Mouse (Mus musculus): Measurements from ENCODE around the gene Zfpl1. TPM values are rescaled to one million over a fixed set of nuclear protein-coding genes. Genes with fewer than 3 reads are reported as not detected.

Zfpl1 gene
- polyA plus RNA-seq, 1 experiment from 2014 or later, result 71.7 TPM

DNA sequence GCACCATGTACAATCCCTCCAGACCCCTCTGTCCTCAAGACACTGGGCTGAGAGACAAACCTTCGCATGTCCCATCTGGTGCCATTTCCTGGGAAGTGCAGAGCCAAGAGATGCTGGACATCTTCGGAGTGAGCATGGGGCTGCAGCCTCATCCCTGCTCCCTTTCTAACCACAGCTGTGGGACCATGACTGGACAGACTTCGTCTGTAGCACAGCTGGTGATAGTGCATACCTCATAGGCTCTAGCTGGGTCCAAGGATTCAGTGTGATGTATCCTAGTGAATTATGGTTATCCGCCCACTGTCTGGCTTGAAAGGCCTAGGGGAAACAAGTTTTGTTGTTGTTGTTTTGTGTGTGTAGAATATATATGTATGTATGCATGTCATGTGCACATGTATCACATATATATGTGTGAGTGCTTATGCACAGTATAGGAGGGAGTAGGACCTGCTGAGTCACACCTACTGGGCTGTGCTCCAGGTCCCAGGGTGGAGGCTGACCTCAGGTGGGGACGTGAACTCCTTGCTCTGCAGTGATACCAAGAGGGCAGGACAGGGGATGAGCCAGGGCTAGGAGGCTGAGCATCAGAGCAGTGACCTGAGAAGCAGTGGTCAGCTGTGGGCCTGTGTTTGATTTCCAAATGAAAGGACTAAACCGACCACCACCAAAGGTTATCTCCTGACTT is 17.6 kb upstream of the Zfpl1 start:
- ATAC-seq (replicated peaks; ENCODE audit: low FRiP score, low read depth), result no peak
- no peaks in the 10 kb centered on the region for H3K9me3 ChIP-seq (replicated peaks; ENCODE audit: low read length)
- no peak overlapping the region for H3K4me2 ChIP-seq (ENCODE audit: low read length)
- H3K27me3 ChIP-seq (ENCODE audit: insufficient read depth, low read length), result no peaks in the 10 kb centered on the region
- H3K4me1 ChIP-seq (replicated peaks; ENCODE audit: insufficient read depth, low read length), result no peaks in the 10 kb centered on the region
- WGBS, result 75% methylated on average over 6 of the region's 6 CpGs
- no peak for TF ChIP-seq CTCF (IDR thresholded peaks at IDR 0.05; ENCODE audit: low read depth)
- no peaks in the 10 kb centered on the region for H3K36me3 ChIP-seq (ENCODE audit: insufficient read depth, low read length)
- no peak overlapping the region for H3K4me3 ChIP-seq (replicated peaks; ENCODE audit: low read depth, low read length)
- H3K27ac ChIP-seq, result no peak overlapping the region
- no peak for DNase-seq (ENCODE audit: low spot score)
- H3K9ac ChIP-seq (ENCODE audit: low read depth, low read length), result no peak overlapping the region

DNA sequence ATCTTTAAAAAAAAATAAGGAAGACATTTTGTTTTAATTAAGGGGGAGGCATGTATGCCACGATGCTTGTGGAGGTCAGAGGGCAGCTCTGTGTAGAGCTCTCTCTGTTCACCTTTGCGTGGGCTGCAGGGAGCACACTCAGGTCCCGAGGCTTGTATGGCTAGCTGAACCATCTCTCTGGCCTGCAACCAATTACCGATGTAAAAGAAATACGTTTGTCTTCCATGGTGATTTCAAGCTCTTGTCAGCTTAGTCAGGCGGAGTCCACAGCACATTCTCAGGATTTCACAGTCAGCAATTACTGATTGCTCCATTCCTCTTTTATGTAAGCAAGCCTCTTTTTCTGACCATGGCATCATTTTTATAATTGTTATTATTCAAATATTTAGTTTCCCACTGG is 16.4 kb upstream of the Zfpl1 start:
- no peak for ATAC-seq (replicated peaks; ENCODE audit: low FRiP score, low read depth)
- Histone ChIP-seq H3K9me3 (replicated peaks; ENCODE audit: low read length) (no peaks in the 10 kb centered on the region), H3K4me3 (replicated peaks; ENCODE audit: low read depth, low read length) (no peak overlapping the region), H3K4me1 (replicated peaks; ENCODE audit: insufficient read depth, low read length) (no peaks in the 10 kb centered on the region), H3K36me3 (ENCODE audit: insufficient read depth, low read length) (no peaks in the 10 kb centered on the region), H3K9ac (ENCODE audit: low read depth, low read length) (no peak overlapping the region), H3K27me3 (ENCODE audit: insufficient read depth, low read length) (no peaks in the 10 kb centered on the region), H3K27ac (no peak overlapping the region), H3K4me2 (ENCODE audit: low read length) (no peak overlapping the region)
- whole genome bisulfite sequencing, result 58% methylated on average over 6 of the region's 6 CpGs
- TF ChIP-seq CTCF (IDR thresholded peaks at IDR 0.05; ENCODE audit: low read depth), result no peak
- DNase-seq (ENCODE audit: low spot score), result no peak

DNA sequence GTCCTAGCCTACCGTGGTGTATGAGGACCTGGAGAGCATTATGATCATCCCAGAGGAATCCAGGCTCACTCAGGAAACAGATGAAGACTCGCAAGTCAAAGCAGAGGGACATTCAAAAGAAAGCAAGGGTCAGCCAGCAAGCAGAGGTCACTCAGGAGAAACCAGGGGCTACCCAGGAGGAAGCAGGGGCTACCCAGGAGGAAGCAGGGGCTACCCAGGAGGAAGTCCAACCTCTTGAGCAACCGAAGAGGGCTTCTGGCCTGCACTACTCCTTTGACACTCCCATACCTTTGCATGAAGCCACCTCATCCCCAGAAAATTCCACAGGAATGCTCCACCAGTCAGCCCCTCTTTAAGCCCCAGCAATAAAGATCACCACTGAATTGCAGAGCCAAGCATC is 13.1 kb upstream of the Zfpl1 start:
- WGBS, result 81% methylated on average over 3 of the region's 3 CpGs
- no peak overlapping the region for H3K9ac ChIP-seq (ENCODE audit: low read depth, low read length)
- H3K4me2 ChIP-seq (ENCODE audit: low read length), result no peak overlapping the region

DNA sequence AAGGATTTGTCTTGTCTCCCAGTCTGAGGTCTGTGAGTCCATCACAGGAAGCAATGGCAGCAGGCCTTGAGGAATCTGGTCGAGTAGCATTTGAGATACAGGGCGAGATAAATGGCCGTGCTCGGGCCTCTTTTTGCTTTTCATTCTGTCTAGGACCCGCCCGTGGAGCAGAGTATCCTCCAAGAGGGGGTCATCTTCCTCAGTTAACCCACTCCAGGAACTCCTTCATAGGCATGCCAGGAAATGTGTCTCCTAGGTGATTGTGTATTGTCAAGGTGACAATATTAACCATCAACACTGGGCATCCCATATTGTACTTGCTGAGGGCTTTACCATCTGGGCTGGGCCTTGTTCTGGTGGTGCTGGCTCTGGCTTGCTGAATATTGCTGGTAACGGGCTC is 9.4 kb upstream of the Zfpl1 start, which contains the start of gene AC131692.1:
AC131692.1 (plus strand) TSS at position 301 of the 400 bp plus-strand sequence.
- peaks cover 20% of the 10 kb centered on the region; the same call in 1 of the 2 replicates for H3K36me3 ChIP-seq (ENCODE audit: insufficient read depth, low read length)
- H3K27me3 ChIP-seq (ENCODE audit: insufficient read depth, low read length), result no peaks in the 10 kb centered on the region
- TF ChIP-seq CTCF (IDR thresholded peaks at IDR 0.05; ENCODE audit: low read depth), result no peak
- H3K4me3 ChIP-seq (replicated peaks; ENCODE audit: low read depth, low read length), result no peak within 1 kb of the TSS
- no peak for DNase-seq (ENCODE audit: low spot score)
- 85% methylated on average over 7 of the region's 7 CpGs for WGBS
- no peak within 1 kb of the TSS for H3K4me2 ChIP-seq (ENCODE audit: low read length)
- no peak within 1 kb of the TSS for H3K27ac ChIP-seq
- no peak within 1 kb of the TSS for H3K9ac ChIP-seq (ENCODE audit: low read depth, low read length)
- no peaks in the 10 kb centered on the region for H3K4me1 ChIP-seq (replicated peaks; ENCODE audit: insufficient read depth, low read length)
- ATAC-seq (replicated peaks; ENCODE audit: low FRiP score, low read depth), result no peak
- H3K9me3 ChIP-seq (replicated peaks; ENCODE audit: low read length), result no peaks in the 10 kb centered on the region

More for the DNA sequence above, 13.1 kb upstream of the Zfpl1 start:
- Histone ChIP-seq H3K27me3 (ENCODE audit: insufficient read depth, low read length) (no peaks in the 10 kb centered on the region), H3K27ac (no peak overlapping the region), H3K36me3 (ENCODE audit: insufficient read depth, low read length) (0 out of 2 replicates have a peak, but pooled peaks cover 3% of the 10 kb centered on the region), H3K9me3 (replicated peaks; ENCODE audit: low read length) (no peaks in the 10 kb centered on the region), H3K4me3 (replicated peaks; ENCODE audit: low read depth, low read length) (no peak overlapping the region), H3K4me1 (replicated peaks; ENCODE audit: insufficient read depth, low read length) (no peaks in the 10 kb centered on the region)
- no peak for TF ChIP-seq CTCF (IDR thresholded peaks at IDR 0.05; ENCODE audit: low read depth)
- no peak for ATAC-seq (replicated peaks; ENCODE audit: low FRiP score, low read depth)
- DNase-seq (ENCODE audit: low spot score), result no peak

DNA sequence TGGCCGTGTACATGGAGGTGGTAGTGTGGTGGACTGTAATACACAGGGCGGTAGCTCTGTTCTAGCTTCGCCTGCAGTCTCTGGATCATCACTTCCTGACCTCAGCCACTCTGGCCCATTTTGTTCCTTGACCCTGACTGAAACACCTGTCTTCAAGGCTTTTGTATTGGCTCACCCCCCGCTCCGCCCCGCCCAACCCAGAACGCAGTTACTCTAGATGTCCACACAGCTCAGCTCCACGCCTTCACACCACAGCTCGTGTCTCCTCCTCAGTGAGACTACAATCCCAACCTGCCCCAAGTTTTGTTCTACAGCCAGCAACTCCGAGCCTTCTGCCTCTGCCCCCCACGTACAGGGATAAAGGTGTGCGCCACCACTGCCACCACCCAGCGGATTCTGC is 4.1 kb upstream of the Zfpl1 start:
- Histone ChIP-seq H3K36me3 (ENCODE audit: insufficient read depth, low read length) (peaks cover 17% of the 10 kb centered on the region), H3K4me3 (replicated peaks; ENCODE audit: low read depth, low read length) (no peak overlapping the region), H3K9me3 (replicated peaks; ENCODE audit: low read length) (no peaks in the 10 kb centered on the region), H3K27ac (no peak overlapping the region), H3K4me2 (ENCODE audit: low read length) (no peak overlapping the region), H3K4me1 (replicated peaks; ENCODE audit: insufficient read depth, low read length) (0 out of 2 replicates have a peak, but pooled peaks cover 4% of the 10 kb centered on the region), H3K27me3 (ENCODE audit: insufficient read depth, low read length) (no peaks in the 10 kb centered on the region), H3K9ac (ENCODE audit: low read depth, low read length) (no peak overlapping the region)
- no peak for ATAC-seq (replicated peaks; ENCODE audit: low FRiP score, low read depth)
- no peak for TF ChIP-seq CTCF (IDR thresholded peaks at IDR 0.05; ENCODE audit: low read depth)
- DNase-seq (ENCODE audit: low spot score), result no peak
- 92% methylated on average over 13 of the region's 13 CpGs for WGBS

DNA sequence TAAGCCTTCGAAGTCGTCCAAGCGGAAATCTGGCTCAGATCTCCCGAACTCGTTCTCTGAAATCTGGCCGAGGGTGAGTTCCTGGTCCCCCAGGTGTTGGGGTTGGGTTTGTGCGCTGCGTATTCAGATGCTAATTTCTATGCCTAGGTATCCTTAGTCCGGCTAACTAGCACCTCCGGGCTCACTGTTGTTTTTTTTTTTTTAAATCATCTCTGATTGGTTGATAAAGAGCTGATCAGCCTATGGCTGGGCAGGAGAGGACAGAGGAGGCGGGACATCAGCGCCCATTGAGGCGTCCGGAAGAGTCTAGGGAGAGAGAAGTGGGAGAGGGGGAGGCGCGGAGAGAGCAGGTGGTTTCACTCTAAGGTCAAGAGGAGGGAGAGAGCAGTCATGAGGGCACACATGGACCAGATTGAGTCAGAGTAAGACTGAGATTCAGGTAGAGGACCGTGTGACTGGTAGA is 692 bp upstream of the Zfpl1 start:
- DNase-seq (ENCODE audit: low spot score) (peak; percentile 92), ATAC-seq (replicated peaks; ENCODE audit: low FRiP score, low read depth) (peak; percentile 78)
- WGBS, result under 1% methylated on average over 17 of the region's 17 CpGs
- Histone ChIP-seq H3K36me3 (ENCODE audit: insufficient read depth, low read length) (peaks cover 26% of the 10 kb centered on the region), H3K27me3 (ENCODE audit: insufficient read depth, low read length) (no peaks in the 10 kb centered on the region), H3K27ac (peak overlapping the region; percentile 70), H3K9ac (ENCODE audit: low read depth, low read length) (peak overlapping the region; percentile 48), H3K4me3 (replicated peaks; ENCODE audit: low read depth, low read length) (peak overlapping the region; percentile 70), H3K4me2 (ENCODE audit: low read length) (peak overlapping the region; percentile 85), H3K4me1 (replicated peaks; ENCODE audit: insufficient read depth, low read length) (0 out of 2 replicates have a peak, but pooled peaks cover 6% of the 10 kb centered on the region), H3K9me3 (replicated peaks; ENCODE audit: low read length) (no peaks in the 10 kb centered on the region)
- no peak for TF ChIP-seq CTCF (IDR thresholded peaks at IDR 0.05; ENCODE audit: low read depth)

Data from kidney, postnatal 0 days (tissue).